Mouse (Mus musculus): Measurements from ENCODE around the gene Ugt1a10.
"Not testable (repeated sequence)": the region's sequence is repeated elsewhere in the genome, so short reads cannot be mapped to it uniquely, and the experiment has no call there.

DNA sequence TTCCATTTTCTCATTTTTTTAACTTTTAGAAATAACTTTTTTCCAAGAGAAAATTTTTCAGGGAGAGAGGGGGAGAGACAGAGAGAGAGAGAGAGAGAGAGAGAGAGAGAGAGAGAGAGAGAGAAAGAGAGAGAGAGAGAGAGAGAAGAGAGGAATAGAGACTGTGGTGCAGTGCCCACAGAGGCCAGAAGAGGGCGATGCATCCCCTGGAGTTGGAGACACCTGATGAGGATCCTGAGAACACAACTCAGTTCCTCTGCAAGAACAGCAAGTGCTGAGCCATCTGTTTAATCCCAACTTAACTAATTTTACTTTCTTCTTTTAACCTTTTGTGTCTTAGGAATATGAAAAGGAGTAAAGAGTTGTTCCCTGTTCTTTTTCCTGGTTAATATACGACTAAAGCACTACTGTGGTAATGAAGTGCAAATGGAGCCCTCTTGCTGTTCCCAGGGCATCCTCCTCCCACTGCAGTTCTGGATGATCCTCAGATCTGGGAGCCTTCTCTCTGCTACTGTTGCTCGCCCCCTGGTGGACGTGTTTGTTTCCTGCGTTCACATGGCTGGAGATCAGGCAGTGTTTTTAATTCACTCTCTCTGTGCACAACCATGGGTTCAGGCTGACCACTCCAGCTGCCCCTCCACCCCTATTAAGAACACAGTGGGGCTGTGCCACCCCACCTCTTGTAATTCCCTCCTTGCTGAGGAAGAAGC lies 88.9 kb downstream of the Ugt1a10 start:
- not testable (repeated sequence) for TF ChIP-seq GATA1, TAL1 (IDR thresholded peaks at IDR 0.05; ENCODE audit: low read length)

Data from erythroblast, embryonic 14.5 days (primary cell).